Mouse (Mus musculus) megakaryocyte, embryonic 14.5 days (primary cell): ENCODE measurements around the gene Gm3248.
"Not testable (repeated sequence)": the region's sequence is repeated elsewhere in the genome, so short reads cannot be mapped to it uniquely, and the experiment has no call there.

Experiments
- FLI1 ChIP-seq: IDR thresholded peaks from 2 replicates; pipeline ENCODE4 v1.6.1; 2012; ENCODE audit warnings: low read length, inconsistent platforms, mixed read lengths
- GATA1 ChIP-seq: IDR thresholded peaks from 3 replicates; pipeline ENCODE4 v1.6.1; 2012; ENCODE audit warnings: mixed read lengths, low read length, inconsistent platforms, borderline replicate concordance

DNA sequence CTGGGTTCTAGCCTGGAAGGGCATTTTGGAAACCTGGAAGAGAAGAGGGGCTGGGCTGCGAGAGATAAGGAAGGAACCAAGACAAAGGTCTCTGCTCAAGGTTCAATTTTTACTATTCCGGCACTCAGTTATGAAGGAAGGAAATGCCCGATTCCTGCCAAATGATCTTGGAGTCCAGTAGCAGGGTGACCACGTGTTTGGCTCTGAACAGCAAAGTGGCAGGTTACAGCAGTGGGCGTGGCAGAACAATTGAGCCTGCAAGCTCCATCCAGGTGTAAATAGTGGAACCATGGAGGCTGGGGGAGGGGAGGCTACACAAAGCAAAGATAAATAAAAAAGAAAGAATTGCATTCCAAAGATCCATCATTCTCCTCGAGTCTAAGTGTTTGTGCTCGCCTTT lies 38.3 kb downstream of the Gm3248 start:
- not testable (repeated sequence) for TF ChIP-seq GATA1, FLI1
